Mouse (Mus musculus) gastrocnemius, postnatal 36 days (tissue): ENCODE measurements around the gene Ufm1. TPM values are rescaled to one million over a fixed set of nuclear protein-coding genes. Genes with fewer than 3 reads are reported as not detected.
A peak's percentile ranks its signal among the peaks of the same experiment; 100 is the strongest.

Experiments
- DNase-seq, 2 experiments: peaks; one replicate each; pipeline ENCODE4 v3.0.0; 2022
- intact Hi-C: fragments of 180-260 bp; cut with DNase I; formaldehyde crosslinking; loops from one replicate; pipeline ENCODE4 v1.15.1; 2025
- long read RNA-seq, 2 experiments: library from polyadenylated mRNA; stranded (forward); transcript quantifications; one replicate each; pipeline ENCODE4 v2.0.0; 2021
- total RNA-seq, 2 experiments: library from RNA; stranded (reverse); gene quantifications; 2 replicates each; pipeline ENCODE4 v1.2.3; 2021

Gene Ufm1
- 10 to 100 TPM; 33.3 to 36.3 TPM for total RNA-seq
- long read RNA-seq, experiment 1, full-length matches to known transcripts, result 36 of 40 reads
- long read RNA-seq, experiment 1, partial matches to known transcripts, result 0 of 40 reads
- long read RNA-seq, experiment 1, other reads (novel, unspliced or antisense), result 4 of 40 reads
- long read RNA-seq, experiment 2, full-length matches to known transcripts, result 47 of 50 reads
- long read RNA-seq, experiment 2, partial matches to known transcripts, result 0 of 50 reads
- long read RNA-seq, experiment 2, other reads (novel, unspliced or antisense), result 3 of 50 reads

- DNase-seq, result peak; percentile 84 to 92
- intact Hi-C loops, result no loop called here
Observed at GRCm38 (mm10) chr3:53863383-53864220, at the start of gene Ufm1. Gene Ufm1, minus strand, starts transcription at chr3:53863830.

DNA sequence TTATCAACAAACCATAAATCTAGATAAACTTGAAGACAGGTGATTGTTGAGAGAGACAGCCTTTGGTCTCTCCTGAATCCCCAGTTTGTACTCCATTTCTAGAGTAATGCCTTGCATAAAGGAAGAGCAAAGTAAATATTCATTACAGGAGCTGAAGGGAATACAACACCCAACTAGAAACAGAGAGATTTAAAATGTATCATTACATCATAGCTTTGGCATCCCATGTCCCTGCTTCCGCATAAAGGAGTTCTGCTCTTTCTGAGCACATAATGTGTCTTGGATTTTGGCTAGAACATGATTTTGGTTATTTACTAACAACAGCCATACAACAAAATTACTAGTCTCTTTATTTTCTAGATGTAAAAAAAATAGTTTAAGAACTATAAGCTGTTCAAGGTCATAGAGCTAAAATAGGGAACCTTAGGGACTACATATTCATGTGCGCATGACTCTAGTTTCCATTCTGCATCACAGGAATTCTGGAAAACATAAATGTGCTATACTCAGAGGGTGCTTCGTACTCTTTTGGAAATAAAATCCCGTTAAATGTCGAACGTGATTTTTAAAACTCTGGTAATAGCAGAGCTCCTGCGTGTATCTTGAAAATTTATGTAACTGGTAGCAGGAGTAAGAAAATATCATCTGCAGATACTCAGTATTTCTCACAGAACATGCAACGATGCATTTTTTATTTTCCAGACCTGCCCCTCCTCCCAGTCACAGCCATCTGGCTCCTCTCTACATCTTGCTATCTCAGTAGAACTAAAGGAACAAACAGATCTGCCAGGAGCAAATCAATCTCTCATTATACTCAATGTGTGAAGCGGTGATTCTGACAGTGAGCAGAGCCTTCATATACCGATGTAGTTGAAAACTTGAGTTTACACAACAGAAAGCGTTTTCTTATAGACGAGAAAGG, 27.2 kb upstream of the Ufm1 start:
- intact Hi-C loops, result no loop called here
- no peak for DNase-seq

DNA sequence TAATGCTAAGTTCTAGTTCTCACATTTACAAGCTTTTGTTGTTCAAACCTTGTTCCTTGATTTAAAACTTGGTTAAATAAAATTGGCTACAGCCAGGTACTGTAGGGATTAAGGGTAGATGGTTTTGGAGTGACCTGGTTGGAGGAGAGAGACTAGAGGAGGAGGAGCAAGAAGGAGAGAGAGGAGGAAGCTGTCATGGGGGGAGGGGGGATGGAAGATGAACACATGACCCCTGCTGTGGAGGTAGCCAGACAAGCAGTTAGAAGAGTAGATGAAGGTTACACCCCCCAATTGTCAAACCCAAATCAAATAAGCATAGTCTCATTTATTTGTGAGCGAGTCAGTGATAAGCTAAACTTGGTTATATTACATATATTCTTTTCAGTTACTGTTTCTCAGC, 8.0 kb upstream of the Ufm1 start:
- intact Hi-C loops, result no loop called here

GRCm38 (mm10) chr3:53870482-53870881, 6.9 kb upstream of the Ufm1 start:
- no peak for DNase-seq
- intact Hi-C loops, result no loop called here

More for the DNA sequence above, 8.0 kb upstream of the Ufm1 start:
- no peak for DNase-seq

DNA sequence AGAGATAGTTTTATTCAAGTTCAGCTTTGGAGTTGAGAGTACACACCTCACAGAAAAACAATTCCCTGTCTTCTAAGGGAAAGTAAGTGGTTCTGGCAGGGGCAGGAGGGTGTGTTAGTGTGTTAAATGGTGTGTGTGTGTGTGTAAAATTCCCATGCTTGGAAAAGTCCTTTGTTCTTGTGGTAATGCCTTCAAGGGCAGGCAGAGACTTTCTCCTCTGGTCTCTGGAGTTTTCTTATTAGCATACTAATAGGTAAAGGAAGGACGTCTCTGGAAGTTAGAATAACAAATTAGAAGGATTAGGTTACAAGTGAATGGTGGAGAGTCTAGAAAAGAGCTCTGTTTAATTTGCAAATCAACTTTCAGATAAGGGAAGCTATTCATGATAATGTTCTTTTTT, 5.6 kb upstream of the Ufm1 start:
- intact Hi-C loops, result no loop called here
- DNase-seq, result no peak

- no peak for DNase-seq
- intact Hi-C loops, result no loop called here
Observed at GRCm38 (mm10) chr3:53868212-53868611, 4.6 kb upstream of the Ufm1 start.

GRCm38 (mm10) chr3:53854831-53855230, 8.8 kb downstream of the Ufm1 start:
- DNase-seq, result no peak
- intact Hi-C loops, result no loop called here

- no peak for DNase-seq
- intact Hi-C loops, result no loop called here
Observed at GRCm38 (mm10) chr3:53854261-53854660, 9.4 kb downstream of the Ufm1 start.

DNA sequence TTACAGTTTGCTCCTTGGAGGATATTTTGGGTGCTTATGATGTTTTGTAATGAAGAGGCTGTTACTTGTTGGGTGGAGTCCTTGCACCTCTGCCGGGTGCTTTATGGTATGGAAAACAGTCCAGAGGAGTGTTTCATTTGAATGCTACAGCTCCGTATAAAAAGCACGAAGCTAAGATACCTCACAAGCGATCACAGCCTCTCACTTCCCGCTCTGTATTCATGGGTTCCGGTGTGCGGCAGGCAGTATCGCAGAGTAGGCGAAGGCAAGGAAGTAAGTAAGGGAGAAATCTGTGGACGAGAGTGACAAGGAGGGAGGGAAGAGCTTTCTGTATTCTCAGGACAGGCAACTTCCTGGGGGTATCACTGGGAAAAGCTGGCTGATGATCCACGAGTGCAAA, 15.4 kb downstream of the Ufm1 start:
- no peak for DNase-seq
- intact Hi-C loops, result no loop called here

DNA sequence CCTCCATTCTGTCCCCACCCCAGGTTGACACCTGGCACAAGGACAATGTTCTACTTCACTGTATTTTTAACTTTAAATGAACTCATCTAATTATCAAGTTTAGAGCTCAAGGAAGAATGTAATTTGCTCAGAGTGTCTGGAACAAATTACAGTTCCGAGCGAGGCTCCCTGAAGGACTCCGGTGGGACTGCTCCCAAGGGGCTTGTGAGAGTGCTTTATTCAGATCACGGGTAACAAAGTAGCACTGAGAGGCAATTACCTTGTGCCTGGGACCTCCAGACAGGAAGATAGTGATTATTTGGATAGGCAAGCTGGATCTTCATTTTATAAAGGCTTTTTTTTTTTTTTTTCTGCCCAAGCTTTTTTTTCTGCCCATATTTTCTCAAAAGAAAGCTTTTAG, 15.9 kb downstream of the Ufm1 start:
- DNase-seq, result no peak
- intact Hi-C loops, result no loop called here

DNA sequence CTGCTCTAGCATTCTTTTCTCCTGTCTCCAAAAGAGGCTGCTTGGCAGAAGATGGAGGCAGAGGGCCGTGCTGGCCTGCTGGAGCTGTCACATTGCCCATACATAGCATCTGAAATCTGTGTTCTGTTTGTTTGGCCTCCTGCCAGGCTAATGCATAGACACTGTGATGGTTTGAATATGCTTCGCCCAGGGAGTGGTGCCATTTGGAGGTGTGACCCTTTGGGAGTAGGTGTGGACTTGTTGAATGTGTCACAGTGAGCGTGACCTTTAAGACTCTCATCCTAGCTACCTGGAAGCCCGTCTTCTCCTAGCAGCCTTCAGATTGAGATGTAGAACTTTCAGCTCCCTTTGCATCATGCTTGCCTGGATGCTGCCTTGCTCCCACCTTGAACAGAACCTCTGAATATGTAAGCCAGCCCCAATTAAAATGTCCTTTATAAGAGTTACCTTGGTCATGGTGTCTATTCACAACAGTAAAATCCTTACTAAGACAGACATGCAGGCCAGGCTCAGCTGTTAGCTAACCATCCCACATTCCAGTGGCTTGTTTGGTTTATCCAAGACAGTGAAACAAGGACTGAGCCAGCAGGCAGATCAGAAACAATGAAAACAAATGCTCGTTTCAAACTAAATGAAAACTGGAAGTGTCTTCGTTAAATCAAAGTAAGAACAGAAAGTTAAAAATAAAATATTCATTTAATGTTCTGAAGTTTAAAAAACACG, 17.3 kb downstream of the Ufm1 start:
- no peak for DNase-seq
- intact Hi-C loops, result no loop called here

DNA sequence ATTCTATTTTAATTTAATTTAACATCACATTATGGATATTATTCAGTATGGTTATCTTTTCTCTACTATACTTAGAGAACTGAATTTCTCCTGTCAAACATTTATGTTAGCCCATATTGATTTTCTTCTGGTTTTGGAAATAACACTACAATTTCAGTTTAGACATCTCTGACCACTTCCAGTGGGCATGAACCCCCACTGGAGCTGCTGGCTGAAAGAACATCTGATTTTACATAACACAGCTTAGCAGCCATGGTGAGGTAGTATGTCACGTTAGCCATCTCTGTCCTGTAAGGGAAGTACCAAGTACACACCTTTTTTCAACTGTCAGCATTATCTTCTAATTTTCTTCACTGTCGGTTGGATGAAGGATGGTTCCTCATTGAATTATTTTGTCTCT, 18.8 kb downstream of the Ufm1 start, which contains the start of gene Gm10985:
Gene Gm10985 (plus strand): TSS at position 301 of the 400 bp plus-strand sequence.
- intact Hi-C loops, result no loop called here
- no peak for DNase-seq

GRCm38 (mm10) chr3:53834238-53834637, 29.4 kb downstream of the Ufm1 start:
- intact Hi-C loops, result no loop called here

DNA sequence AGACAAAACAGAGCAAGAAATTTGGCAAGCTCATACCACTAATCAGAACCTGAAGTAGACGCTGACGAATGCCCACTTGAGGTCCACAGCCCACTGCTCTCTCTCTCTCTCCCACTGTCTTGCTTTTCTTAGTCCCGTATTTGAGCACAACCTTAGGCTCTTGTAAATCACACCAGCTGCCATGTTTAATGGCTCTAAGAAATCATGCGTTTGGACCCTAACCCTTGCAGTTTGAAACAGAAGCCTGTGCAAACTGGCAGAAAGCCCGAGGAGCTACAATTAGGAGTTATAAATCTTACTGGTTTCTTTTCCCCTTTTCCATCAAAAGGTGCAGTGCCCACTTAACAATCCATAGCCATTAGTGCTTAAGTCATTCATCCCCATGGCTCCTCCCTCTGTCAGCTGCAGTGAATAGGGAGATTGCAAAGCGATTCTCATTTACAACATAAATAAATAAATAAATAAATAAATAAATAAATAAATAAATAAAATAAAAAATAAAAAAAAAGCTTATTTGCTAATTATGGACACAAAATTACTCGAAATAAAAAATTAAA, 50.1 kb downstream of the Ufm1 start:
- no peak for DNase-seq

More at GRCm38 (mm10) chr3:53834238-53834637, 29.4 kb downstream of the Ufm1 start:
- no peak for DNase-seq

More for the DNA sequence above, 50.1 kb downstream of the Ufm1 start:
- intact Hi-C loops, result no loop called here

Other genes starting within 250 kb of the Ufm1 start
- 1 to 10 TPM; 1.5 to 2.8 TPM for gene Frem2, start 206.5 kb downstream of the Ufm1 start, total RNA-seq
- not detected for gene Gm10985, start 18.7 kb downstream of the Ufm1 start, total RNA-seq